Mouse (Mus musculus) mature B cell (primary cell): ENCODE measurements around the gene Gm45799.

Experiments used
- in situ Hi-C: fragments of 300-500 bp; cut with MboI; formaldehyde crosslinking; loops from 2 replicates; pipeline ENCODE4 v1.14.3; 2019

Gene Gm45799

GRCm38 (mm10) chr7:105640894-105641255 lies 523 bp downstream of the Gm45799 start:
- in situ Hi-C loops, result loop anchor here (5.0 kb wide), 1 partner anchor 91 kb away; no protein-coding TSS in a partner anchor

DNA sequence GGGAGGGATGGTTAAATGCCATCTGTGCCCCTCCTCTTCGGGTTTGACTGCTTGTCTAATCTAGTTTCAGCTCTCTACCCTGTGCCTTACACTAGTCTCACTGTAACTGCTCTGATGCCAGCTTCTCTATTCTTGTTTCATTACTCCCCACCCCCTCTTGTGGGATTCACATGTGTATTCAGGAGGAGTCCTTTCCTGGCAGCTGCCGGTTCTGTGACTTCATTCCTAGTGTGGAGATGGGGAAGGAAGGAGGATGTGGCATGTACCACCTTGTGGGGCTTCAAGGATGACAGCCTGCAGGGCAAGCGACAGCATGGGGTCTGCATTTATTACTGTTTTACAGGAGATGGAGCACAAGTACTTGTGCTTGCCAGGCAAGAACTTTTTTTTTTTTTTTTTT lies 1.6 kb downstream of the Gm45799 start:
- in situ Hi-C loops, result loop anchor here (5.0 kb wide), 1 partner anchor 90 kb away; no protein-coding TSS in a partner anchor

- in situ Hi-C loops, result no loop called here
Measured at GRCm38 (mm10) chr7:105650639-105651435, 10.5 kb downstream of the Gm45799 start, which contains the start of gene Dnhd1. Dnhd1 (plus strand) TSS chr7:105650827.

DNA sequence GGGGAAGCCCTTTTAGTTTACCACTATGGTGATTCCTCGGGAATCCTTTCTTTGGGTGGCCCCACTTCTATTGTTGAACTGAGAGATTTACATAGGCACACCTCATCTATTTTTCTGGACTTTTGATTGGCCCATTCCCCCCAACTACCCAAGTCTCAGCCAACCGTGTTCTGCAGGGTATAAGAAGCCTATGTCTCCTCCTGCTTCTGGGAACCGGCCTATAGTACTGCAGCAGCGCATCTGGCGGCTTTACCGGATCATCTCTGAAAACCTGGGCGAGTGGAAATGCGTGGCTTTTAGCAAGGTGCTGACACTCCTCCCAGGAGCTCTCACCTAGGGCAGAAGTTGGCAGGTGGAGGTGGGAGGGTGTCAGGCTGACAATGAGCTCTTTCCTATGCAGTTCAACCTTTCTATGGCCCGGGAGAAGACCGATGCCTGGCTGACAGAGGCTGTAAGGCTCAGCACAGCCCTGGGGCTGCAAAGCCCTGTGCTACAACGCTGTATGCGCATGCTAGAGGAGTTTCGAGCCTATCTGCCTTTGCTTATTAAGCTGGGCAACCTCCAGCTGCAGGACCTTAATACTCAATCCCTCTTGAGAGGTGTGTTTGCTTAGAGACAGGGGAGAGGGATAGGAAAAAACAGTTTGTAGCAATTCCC lies 45.3 kb downstream of the Gm45799 start:
- in situ Hi-C loops, result no loop called here

GRCm38 (mm10) chr7:105690875-105691274 lies 50.5 kb downstream of the Gm45799 start:
- in situ Hi-C loops, result no loop called here

GRCm38 (mm10) chr7:105703184-105703583 lies 62.8 kb downstream of the Gm45799 start:
- in situ Hi-C loops, result no loop called here

- in situ Hi-C loops, result no loop called here
Measured at GRCm38 (mm10) chr7:105703816-105704215, 63.5 kb downstream of the Gm45799 start.

DNA sequence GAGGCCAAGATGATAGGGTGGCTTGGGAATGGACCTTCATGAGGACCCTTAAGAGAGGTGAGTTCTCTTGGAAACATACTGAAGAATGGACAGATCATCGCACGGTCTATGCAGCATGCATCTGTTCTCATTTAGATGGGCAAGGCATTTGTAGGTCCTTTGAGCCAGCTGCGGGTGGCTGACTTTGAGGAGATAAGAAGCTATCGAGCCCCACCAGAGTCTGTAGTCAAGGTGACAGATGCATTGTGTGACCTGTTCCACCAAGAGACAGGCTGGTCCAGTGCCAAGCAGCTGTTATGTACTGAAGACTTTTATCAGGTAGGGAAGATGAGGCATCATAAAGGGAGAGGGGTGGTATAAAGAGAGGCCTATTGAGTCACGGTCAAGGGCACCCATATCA lies 68.4 kb downstream of the Gm45799 start:
- in situ Hi-C loops, result no loop called here

GRCm38 (mm10) chr7:105715366-105715765 lies 75.0 kb downstream of the Gm45799 start:
- in situ Hi-C loops, result no loop called here

DNA sequence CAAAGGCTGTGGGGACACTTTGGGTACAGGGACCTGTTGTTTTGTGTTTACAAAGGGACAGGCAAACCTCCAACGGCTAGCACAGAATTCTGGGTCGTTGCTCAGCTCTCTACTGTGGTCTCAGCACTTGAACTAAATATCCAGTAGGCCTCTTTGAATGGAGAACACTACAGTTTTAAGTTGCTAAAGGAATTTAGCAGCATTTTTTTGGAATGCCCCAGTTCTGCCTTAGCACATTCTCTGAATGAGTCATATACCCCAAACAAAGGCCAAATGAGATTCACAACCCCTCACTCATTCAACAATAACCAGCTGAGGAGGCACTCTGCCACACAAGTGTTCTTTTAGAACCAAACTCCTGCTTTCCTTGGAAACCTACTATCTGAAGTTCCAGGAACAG lies 81.6 kb downstream of the Gm45799 start:
- in situ Hi-C loops, result no loop called here

- in situ Hi-C loops, result no loop called here
Measured at GRCm38 (mm10) chr7:105726144-105726979, 86.0 kb downstream of the Gm45799 start.

GRCm38 (mm10) chr7:105726980-105727325 lies 86.6 kb downstream of the Gm45799 start:
- in situ Hi-C loops, result no loop called here

DNA sequence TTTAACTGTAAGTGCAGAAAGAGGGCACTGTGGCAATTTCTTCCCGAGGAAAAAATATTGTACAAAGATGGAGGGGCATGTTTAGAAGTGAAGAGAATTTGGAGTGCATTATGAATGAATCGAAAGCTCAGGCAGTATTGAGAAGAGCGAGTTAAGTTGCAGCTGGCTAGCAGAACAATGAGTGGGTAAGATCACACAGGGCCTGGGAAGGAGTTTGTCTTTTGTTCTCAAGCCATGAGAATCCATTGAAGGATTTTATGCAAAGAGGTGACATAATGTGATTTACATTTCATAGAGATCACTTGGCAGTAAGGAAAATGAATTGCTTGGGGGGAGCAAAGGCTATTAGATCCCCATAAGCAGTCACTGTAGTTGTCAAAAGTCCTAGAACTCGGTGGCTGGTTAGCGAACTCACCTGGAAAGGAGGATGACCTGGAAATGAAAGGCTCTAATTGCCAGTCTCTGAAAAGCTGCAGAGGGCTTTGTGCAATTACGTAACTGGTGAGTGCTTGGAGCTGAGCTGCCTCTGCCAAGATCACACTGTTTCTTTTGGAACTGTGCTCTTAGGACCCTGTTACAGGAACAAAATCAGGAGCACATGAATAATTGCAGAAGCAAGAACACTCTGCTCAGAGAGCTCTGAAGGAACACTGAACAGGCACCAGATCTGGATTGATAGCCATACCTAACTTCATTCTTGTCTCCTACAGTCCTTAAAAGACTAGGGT lies 88.5 kb downstream of the Gm45799 start:
- in situ Hi-C loops, result no loop called here

DNA sequence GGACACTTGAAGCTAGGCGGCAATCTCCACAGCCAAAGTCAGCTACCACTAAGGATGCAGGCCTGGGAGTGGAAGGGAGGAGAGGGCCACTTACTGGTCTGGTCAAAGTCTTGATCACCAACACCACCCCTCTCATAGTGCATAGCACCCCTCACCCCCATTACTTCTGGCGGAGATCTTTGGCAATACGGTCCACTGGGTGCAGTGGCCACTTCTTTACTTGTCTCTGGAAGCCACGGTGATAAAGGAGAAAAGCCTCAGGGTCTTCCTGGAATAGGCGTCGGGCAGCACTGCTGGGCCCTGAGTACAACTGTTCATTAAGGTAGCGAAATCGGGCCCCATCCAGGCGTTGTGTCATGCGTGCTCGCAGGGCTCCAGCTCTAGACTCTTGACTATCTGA lies 93.5 kb downstream of the Gm45799 start:
- in situ Hi-C loops, result loop anchor here (5.0 kb wide), 1 partner anchor 92 kb away; the partner anchor contains the start of genes Arfip2, Gm45799 and Timm10b
